Mouse (Mus musculus) ES-E14 (cell line): ENCODE data around the gene Trappc1.

Experiments used
- CHD2 ChIP-seq: IDR thresholded peaks from 2 replicates; pipeline ENCODE4 v1.6.1; 2014; ENCODE audit warnings: mild to moderate bottlenecking, low read depth, low read length, inconsistent platforms
- HCFC1 ChIP-seq: IDR thresholded peaks from 2 replicates; pipeline ENCODE4 v1.6.1; 2012; ENCODE audit warnings: low read length, inconsistent platforms, borderline replicate concordance; ENCODE audit not compliant: insufficient read depth

- TF ChIP-seq HCFC1 (no peak), CHD2 (no peak)
These were observed 38.2 kb downstream of the Trappc1 start for GRCm38 (mm10) chr11:69362021-69362420.
